Mouse (Mus musculus) heart, postnatal 10 days (tissue): Measurements from ENCODE around the gene Vamp5. TPM values are rescaled to one million over a fixed set of nuclear protein-coding genes. Genes with fewer than 3 reads are reported as not detected.
A peak's percentile ranks its signal among the peaks of the same experiment; 100 is the strongest.

Experiments
- DNase-seq, 2 experiments: peaks; one replicate each; pipeline ENCODE4 v3.0.0; 2021
- intact Hi-C: fragments of 180-260 bp; cut with DNase I; formaldehyde crosslinking; loops from one replicate; pipeline ENCODE4 v1.15.1; 2025
- total RNA-seq, 2 experiments: library from RNA; stranded (reverse); gene quantifications; 2 replicates each; pipeline ENCODE4 v1.2.3; 2021

Vamp5 gene
- total RNA-seq, 2 experiments from 2014 or later: 46.5 to 57.8 TPM

DNA sequence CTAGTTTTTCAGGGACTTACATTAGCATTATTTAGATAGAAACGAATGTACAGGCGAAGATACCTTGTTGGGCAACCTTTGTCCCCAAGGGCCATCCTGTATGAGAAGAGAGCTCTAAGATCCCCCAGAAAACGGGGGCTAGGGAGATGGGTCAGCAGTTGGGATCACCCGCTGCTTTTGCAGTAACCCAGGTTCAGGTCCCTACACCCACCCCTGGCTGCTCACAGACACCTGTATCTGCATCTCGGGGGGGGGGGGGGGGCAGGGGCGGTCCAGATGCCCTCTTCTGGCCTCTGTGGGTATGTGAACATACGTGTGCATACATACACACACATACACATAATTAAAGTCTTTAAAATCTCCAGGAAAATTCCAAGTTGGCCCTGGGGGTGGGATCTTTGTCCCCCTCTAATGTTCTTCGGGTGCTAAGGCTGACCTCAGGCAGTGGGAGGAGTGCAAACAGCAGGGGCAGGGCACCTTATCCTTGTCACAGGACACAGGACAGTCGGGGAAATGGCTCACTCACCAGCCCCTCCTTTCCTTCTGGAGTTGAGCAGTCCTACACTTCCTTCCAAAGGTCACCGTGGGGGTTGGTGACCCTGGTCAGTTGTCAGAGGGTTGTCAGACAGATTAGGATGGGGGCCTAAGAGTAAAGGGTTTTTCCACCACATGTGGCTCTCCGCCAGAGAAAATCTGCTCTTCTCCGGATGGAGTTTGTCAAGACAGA lies 10.7 kb upstream of the Vamp5 start:
- peak; percentile 77 to 80 for DNase-seq
- intact Hi-C loops: loop anchor here (5.0 kb wide), 1 partner anchor 109 kb away; no protein-coding TSS in a partner anchor

DNA sequence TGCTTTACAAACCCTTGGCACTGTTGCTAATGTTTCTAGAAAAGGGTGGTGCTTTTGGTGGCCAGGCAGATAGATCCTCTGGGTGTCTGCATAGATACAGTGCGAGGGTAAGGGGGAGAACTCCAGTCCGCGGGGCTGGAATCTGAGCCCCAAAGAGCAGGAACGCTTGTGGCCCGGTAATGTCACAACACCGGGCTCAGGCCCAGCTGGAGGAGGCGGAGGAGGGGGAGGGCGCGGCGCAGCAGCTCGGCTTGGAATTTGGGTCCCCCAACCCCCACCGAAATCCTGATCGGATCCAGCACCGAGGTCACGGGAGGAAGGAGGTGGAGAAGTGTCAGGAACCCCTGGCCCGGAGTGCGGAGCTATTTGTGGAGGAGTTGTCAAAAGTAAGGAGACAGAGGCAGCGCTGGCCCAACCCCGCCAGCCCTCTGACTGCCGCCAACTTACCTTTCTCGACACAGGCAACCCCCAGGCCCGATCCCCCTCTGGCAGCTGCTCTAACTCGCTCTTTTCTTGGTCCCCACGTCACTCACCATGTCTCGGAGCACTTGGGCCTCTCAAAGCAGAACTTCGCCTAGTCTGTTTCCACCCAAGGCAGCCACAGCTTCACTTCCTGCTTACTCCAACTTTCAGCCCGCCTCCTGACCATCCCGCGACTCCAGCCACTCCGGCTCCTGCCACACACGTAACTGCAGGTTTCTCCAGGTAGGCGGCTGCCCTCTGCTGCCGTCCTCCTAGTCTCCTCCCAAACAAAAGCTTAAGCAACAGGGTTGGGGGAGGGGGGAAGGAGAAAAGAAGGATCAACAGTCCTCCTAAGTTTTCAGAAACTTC lies 9.9 kb upstream of the Vamp5 start, which contains the start of gene Vamp8:
Gene Vamp8 (minus strand): TSS at position 763 of the 831 bp plus-strand sequence.
- DNase-seq: peak; percentile 94
- intact Hi-C loops: loop anchor here (5.0 kb wide), 1 partner anchor 108 kb away; no protein-coding TSS in a partner anchor

DNA sequence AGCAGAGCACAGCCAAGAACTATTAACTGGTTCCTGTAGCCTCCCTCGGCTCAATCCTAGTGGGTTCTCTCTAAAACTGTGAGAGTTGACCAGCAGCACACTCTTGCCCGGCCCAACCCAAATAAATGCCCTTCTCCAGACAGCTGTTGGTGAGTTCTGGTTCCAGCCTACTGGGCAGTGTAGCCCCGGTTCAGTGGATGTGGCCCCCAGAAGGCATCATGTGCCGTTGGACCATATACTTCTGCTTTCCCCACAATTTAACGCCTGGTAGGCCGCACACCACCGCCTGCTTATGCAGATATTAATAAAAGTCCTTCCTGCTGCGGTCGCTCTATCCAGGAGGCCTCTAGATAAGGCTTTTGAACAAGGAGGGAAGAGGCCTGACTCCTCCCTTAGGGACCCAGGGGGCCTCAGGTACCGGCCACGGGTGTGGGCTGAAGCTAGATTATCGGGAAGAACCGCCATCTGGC lies 9.2 kb upstream of the Vamp5 start:
- intact Hi-C loops: no loop called here
- DNase-seq: no peak

DNA sequence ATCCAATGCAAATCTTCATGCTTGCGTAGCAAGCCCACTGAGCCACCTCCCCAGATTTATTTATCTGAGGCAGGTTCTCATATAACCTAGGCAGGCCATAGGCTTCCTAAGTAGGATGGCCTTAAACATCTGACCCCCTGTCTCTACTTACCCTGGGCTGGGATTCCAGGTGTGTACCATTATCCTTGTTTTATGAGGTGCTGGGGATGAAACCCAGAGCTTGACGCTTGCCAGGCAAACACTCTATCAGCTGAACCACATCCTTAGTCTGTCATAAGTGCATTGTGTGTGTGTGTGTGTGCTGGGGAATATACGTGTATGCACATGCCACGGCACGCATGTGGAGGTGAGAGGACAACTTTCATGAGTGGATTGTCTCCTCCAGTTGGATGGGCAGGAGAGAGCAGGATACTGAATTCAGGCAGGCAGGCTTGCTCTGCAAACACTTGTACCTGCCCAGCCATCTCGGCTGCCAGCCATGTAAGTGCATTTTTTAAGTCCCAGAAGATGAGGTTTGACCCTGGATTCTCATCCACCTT lies 8.6 kb upstream of the Vamp5 start:
- DNase-seq: no peak
- intact Hi-C loops: no loop called here

DNA sequence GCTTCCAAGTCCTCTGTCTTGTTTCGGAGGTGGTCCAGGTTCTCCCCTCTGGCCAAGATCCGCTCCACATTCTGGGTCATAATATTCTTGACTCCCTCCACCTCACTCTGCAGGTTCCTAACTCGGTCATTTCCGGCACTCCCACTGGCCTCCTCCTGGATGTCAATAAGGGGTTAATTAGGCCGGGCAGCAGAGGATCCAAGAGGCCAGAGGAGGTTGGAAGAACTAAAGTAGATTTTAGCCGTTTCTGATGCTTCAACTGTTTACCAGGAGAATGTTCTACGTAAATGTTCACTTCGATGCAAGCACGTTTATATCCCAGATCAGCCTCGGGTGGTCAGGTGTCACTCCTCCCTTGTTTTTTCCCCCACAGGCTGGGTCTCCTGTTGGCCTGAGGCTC lies 8.0 kb upstream of the Vamp5 start:
- DNase-seq: no peak
- intact Hi-C loops: no loop called here

DNA sequence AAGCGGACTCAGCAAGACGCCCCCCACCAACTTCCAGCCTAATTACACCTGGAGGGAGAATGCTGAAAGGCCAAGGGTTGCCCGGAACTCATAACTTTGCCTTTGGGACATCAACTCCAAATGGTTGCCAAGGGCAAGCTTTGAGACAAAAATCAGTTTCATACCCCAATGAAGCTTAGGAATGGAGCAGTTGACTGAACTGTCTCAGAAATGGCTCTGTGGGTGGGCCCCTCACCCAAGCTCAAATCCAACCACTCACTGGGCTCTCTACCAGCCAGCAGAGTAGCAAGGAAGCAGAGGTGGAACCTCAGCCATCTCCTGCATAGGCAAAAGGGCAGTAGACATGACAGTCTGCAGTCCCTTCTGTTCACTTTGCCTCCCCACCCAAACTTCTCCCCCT lies 7.5 kb upstream of the Vamp5 start:
- DNase-seq: no peak
- intact Hi-C loops: no loop called here

DNA sequence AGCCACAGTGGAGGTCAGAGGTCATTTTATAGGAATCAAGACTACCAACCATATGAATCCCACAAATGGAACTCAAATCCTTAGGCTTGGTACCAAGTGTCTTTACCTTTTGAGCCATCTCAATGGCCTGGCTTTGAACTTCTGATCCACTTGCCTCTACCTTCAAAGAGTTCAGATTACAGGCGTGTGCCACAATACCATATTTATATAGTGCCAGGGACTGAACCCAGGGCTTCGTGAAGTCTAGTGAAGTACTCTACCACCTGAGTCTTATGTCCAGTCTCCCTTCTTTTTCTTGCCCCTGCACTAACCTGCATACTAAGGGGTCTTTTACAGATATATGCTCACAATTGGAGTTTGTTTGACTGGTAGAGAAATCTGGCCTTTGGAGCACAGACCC lies 6.3 kb upstream of the Vamp5 start:
- DNase-seq: no peak
- intact Hi-C loops: no loop called here

DNA sequence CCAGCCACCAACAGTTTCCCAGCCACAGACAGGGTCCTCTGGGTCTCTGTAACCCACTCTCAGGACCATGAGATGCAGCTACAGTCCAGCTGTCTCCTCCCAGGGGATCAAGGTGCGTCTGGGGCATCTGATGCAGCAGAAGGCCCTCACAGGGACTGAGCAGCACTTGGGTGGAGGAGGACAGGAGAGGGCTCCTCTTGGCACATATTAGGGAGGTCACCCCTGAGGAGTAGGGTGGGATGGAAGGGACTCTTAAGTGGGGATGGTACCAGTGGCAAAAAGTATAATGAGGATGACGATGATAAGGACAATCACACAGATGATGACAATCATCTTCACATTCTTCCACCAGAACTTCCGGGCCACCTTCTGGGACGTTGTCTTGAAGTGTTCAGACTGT lies 5.0 kb upstream of the Vamp5 start:
- intact Hi-C loops: no loop called here
- DNase-seq: no peak

DNA sequence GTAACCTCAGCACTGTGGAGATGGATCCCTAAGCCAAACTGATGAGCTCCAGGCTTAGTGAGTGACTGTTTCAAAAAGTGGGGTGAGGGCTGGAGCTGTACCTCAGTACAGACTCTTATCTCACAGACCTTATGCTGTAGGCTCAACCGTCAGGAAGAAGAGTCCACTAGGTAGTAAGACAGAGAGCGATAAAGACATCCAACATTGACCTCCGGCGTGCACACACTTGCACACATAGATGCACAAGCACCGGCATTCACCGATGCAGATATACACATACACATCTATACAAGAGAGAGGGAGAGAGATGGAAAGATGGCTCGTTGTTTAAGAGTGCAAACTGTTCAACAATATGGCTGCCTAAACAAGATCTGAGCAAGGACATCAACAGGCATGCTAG lies 3.7 kb upstream of the Vamp5 start:
- no peak for DNase-seq
- intact Hi-C loops: no loop called here

DNA sequence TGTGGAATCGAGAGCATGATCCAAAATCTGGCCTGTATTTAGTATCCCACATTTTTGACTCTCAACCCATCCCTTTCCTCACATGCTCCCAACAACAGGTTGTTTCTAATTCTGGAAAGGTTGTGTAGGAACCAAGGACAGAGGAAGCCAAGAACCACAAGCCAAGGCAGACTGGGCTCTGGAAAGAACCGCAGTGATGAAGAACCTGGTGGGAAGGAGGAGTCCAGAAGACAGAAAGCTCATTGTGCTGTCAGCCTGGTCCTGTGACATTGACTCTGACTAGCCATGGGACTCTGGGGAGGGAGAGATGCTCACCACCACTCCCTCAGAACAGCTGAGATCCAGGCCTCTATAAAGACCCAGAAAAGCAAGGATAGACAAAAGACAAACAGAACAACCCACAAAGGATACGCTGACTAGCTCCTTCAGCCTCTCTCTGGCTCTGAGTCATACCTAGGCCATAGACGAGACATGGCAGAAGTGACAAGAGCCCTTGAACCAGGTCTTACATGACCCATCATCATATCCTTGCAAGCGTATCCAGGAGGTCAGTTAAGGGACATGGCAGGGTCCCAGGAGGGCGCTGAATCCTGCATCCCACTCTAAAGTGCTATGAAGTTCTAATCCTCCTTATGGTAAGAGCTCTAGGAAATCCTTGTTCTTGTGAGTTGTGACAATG lies 3.0 kb upstream of the Vamp5 start:
- intact Hi-C loops: no loop called here

DNA sequence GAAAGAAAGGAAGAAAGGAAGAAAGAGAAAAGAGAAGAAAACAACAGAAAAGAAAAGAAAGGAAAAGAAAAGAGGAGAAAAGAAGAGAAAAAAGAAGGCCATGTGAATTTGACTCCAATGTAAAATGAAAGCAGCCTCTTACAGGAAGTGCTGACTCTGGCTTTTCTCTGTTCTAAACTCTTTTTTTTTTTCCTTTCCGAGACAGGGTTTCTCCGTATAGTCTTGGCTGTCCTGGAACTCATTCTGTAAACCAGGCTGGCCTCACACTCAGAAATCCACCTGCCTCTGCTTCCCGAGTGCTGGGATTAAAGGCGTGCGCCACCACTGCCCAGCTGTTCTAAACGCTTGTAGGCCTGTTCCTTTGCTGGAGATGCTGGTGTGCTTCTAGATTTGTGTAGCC lies 2.2 kb upstream of the Vamp5 start:
- intact Hi-C loops: no loop called here
- DNase-seq: no peak

More for the DNA sequence above, 3.0 kb upstream of the Vamp5 start:
- no peak for DNase-seq

DNA sequence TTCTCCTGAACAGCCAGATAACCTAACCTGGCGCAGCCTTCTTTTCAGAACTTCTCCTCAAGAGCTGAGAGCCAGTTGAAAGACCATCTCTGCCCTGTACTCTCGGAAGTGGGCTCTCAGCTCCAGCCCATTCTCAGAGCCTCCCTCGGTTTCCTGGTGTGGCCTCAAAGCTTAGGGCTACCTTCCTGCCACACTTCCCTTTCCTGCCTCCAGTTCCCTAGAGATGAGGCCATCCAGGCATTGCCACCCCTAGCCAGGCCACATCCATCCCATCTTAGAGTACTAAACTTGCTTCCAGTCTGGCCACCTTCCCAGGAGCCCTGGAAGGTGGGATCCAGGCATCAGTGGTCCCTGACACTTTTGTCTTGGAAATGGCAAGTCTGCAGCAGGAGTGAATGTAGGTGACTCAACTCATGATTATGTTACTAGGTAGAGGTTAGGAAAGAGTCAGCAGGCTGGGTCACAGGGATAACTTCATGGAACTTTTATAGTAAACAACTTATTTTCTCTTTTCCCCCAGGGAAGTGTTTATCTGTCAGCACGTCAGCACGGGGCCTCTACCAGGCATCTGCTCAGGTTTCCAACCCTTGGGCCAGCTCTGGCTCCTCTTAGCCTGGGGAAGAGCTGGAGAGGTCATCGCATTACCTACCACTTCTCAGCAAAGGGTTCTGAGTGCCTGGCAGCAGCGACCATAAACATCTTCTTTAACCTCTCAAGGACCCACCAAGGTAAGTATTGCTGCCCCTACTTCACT lies 714 bp downstream of the Vamp5 start:
- intact Hi-C loops: no loop called here
- DNase-seq: peak in 1 of 2 experiments; percentile 41

DNA sequence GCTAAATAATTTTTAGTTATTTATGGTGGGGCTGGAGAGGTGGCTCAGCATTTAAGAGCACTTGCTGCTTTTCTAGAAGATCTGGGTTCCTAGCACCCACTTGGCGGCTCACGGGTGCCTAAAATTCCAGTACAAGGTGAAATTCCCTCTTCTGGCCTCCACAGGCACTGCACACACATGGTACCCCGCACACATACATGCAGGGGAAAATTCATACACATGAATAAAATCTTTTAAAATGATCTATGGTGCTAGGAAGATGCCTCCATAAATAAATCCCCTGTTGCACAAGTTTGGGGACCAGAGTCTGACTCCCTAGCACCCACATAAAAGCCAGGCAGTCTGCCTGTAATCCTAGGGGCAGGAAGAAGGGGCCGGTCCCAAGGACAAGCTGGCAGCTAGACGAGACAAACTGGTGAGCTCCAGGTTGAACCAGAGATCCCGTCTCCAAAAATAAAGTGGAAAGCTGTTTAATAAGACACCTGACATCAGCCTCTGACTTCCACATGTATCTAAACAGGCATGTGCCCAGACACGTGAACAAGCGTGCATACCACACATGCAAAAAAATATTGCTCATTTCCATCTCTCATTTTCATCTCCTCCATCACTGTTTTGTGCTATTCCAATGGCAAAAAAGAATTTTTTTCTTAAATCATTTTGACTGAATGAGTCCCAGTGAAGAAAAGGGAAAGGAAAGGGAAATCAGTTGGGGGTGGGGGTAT lies 1.6 kb downstream of the Vamp5 start:
- intact Hi-C loops: no loop called here
- no peak for DNase-seq

DNA sequence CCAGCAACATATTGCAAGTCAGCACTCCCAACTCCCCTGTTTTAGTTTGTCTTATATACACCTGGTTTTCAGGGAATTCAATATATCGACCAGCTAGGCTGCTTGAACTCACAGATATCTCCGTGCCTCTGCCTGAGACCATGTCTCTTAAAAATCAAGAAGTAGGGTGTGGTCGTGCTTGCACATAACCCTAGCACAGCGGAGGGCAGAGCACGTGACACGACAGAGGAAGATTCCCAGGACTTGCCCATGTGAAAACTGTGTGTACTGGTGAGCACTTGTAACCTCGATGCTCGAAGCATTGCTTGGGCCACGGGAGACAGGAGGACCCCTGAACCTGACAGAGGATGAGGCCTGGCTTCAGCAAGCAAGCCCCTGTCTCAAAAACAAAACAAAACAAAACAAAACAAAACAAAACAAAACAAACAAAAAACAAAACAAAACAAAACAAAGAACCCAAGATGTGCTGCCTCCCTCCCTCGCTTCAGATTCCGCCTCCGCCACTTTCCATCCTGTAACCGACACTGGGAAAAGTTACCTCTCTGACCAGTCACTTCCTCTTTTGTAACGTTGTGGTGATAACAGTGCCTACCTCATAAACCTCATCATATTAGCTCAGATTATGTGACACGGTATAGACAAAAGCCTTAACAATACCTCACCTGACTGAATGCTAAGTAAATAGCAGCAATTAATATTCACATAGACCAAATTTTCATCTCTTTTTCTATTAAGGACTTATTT lies 5.3 kb downstream of the Vamp5 start:
- DNase-seq: no peak

DNA sequence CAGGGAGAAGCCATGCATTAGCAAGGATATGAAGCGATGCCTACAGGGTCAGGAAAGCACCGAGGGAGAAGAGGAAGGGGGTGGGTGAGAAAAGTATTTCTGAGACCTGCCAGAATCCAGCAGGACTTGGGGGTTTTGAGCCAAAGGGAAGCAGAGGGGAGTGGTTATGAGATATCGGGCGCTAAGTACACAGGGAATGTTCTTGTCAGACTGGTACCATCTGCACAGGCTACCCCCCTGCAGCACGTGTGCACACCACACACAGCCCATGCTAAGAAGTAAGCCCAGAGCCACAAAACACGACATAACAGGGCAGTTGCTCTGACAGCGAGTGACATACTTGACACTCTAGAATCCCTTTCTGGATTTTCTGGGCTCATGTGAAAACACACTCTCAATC lies 6.1 kb downstream of the Vamp5 start:
- DNase-seq: no peak
- intact Hi-C loops: no loop called here

More for the DNA sequence above, 5.3 kb downstream of the Vamp5 start:
- intact Hi-C loops: no loop called here

DNA sequence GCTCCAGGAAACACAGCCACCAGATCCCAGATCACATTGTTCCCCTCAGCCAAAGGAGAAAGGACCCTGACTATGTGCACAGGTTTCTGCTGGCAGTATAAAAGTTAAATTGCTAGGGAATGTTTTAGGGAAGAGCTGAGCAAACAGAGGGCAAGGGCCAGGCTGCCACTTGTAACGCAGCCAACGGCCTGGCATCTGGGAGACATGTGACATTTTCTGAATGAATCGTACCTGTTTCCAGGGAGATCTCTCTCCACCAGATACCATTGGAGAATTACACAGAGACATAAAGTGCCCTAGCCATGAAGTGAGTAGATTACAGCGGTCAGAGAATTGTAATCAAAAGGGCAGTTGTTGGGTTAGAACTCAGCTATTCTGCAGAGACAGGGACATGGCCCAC lies 7.1 kb downstream of the Vamp5 start:
- intact Hi-C loops: no loop called here
- peak in 1 of 2 experiments; percentile 41 for DNase-seq

DNA sequence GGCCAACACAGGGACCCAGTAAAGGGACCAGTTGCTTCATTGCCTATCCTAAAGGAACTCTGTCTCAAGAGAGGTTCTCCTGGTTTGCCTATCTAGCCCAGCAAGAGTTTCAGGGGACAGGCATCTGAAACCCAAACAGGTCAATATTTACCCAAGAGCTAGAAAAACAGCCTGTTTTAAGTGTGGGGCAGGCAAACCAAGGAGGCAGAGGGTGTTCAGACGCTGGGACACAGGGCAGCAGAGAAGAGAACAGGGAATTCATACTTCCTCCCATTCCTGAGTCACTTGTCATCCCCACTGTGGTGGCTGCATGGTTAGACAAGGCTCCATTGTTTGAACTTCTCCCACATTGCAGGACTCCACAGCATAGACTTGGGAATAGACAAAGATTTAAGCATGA lies 8.7 kb downstream of the Vamp5 start:
- DNase-seq: no peak

DNA sequence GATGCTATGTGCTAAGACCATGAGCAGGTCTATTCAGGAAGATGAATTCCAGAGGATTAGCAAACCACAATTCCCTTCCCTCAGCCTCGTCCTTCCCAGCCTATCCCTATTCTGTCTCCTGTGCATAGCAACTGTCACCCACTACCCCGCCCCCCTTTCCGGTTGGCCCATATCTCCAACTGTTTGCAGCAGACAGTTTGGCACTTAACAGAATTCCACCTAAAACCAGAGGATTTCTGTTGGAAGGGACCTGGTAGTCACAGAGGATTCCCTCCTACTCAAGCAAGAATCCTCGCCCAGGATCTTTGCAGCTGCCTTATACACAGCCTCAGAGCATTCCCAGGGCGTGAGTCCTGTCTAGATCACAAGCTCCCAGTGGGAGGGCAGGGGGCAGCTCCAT lies 9.1 kb downstream of the Vamp5 start:
- peak; percentile 58 to 68 for DNase-seq
- intact Hi-C loops: no loop called here

More for the DNA sequence above, 8.7 kb downstream of the Vamp5 start:
- intact Hi-C loops: no loop called here

DNA sequence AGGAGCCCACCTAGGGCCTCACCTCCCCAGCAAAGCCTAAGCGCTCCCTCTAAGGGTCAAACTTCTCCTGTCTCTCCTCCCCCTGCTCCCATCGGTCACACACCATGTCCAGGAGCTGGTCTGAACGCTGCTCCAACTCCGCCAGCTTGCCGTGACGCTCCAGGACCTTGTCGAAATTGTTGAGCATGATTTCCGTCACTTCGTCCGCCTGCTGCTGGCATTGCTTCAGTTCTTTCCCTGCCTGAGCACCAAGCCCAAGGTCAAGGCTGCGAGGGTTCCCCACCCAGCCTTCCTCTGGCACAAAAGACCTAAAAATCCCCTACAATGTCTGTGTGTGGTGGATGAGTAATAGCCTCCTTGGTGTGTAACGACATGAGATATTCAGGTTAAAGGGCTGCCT lies 10.2 kb downstream of the Vamp5 start:
- DNase-seq: peak in 1 of 2 experiments; percentile 32
- intact Hi-C loops: no loop called here
